Mouse (Mus musculus) ovary, postnatal 10 days (tissue): ENCODE results near the gene Prss48.

ENCODE experiments used
- DNase-seq: peaks from one replicate; pipeline ENCODE4 v3.0.0; 2022; ENCODE audit warnings: low spot score

Gene Prss48

DNA sequence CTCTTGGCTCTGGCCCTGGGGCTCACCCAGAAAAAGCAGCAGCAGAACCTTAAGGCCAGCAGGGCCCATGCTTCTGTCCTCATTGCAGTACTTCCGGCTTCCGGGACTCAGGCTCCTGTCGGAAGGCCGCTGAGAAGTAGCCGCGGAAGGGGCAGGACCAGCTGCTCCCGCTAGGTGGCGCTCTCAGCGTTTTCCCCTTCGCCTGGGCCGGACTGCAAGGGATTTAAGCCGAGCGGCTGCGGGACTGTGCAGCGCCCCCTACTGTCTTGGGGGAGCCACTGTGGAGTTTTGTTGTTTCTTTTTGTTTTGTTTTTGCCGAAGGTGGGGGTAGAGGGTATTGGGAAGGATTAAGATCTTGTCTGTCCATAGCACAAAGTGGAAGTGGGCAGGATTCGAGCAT lies at the start of gene Prss48:
Gene Prss48, minus strand, starts transcription at position 69 of the 400 bp plus-strand sequence.
- DNase-seq: no peak

DNA sequence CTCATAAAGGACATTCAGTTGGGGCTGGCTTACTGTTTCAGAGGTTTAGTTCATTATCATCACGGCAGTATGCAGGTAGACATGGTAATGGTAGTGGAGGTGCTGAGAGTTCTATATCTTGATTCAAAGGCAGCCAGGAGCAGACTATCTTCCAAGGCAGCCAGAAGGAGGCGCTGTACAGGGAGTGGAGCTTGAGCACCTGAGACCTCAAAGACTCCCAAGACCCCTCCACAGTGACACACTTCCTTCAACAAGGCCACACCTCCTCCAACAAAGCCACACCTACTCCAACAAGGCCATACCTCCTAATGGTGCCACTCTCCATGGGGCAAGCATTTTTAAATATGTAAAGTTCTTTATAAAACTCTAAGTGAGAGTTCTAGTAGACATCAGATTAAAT lies 46.8 kb upstream of the Prss48 start:
- no peak for DNase-seq

DNA sequence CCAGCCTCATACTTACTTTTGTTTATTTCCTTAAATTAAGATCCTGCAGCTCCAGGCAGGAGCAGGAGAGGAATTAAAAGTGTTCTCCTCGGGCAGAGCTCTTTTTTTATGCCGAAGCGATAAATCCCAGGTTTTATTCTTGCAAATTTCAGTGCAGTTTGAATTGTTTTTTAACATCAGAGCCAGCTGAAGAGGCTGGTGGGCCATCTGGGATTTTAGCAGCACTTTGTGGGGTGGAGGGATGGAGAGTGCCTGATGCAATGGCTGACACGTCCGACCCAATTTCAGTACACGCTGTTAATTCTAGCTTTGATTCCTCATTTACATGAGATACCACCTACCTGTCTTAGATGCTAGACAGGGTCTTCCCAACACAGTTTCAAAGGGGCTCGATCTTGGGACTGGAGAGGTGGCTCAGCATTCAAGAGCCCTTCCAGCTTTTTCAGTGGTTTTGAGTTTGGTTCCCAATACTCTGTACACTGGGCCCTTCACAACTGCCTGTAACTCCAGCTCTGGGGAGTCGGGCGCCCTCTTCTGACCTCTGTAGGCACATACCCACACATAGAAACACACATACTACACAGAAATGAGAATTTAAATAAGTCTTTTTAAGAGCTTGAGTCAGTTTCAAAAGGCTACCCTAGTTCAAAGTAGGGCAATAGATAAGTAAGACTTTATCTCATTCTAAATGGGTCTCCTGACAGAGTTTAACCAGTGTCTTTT lies 45.6 kb upstream of the Prss48 start:
- DNase-seq: no peak

DNA sequence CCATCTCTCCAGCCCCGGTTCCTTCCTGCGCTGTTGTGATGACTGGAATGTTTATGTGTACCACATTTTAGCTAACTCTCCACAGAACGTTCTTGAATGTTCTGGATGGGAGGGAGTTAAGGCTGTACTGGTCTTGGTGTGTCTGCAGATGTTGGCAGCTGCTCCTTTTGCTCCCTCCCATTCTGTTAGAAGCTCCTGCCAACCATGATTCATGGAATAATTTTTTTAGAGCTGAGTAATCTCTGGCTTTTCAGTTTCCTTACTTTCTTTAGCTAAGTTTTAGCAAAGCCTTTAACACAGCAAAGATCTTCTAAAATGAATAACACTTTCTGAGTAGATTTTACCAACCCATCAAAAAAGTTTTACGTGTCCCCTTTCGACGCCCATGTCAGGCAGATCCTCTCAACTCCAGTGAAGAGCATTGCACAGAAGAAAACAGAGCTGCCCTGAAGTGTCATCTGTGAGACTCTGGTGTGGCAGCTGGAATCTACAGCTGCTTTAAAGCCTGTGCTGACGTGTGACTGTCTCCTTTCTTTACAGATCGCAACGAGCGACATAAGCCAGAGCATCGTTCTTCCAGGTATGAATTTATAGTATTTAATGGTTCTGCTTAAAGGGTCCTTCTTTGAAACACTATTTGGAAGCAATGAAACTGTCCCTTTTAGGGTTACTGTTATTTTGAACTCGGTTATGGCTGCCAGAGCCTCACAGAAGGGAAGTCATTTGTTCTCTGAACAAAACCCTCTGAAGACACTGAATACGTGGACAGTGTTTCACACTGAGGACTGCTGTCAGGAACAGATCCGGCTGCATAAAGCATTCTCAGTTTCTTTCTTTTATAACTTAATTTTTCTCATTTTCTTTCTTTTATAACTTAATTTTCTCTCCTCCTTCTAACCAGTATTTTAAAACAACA lies 38.3 kb upstream of the Prss48 start:
- no peak for DNase-seq

DNA sequence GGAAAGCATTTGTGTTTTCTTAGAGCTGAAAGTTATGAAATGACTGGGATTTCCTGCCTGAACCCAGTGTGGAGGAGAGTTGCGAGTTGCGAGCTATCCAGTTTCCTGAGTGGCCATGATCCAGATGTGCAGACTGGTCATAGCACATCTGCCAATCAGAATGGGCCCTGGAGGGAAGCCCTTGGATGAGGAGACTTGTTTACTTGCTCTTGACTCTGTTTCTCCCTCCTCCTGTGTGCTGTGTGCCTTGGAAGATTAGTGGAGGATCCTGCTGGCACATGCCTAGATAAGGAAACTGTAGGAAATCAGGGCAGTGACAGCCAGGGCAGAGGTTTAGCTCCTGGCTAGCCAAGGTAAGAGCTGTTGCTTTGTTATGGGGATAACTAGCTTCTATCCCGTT lies 36.4 kb upstream of the Prss48 start:
- no peak for DNase-seq

DNA sequence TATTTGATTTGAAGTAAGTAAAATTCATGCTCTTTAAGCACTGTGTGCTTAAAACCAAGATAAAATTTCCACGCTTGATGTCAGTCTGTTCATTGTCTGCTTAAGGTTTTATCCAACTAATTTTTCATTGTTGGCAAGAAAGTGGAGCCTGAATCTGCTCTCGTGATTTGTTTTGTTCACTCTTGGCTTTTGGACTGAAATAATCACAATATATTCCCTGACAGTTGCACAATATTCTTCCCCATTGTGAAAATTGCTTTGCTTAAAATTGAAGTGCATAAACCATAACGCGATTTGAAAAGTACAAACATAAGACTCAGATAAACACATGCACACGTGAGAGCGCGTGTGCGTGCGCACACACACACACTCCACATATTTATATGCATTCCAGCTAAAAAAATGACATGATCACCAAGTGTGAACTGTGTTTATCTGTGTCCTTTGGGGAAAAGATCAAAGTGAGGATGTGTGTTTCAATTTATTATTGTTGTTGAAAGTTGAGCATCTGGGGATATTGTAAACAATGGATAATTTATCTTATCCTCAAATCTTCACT lies 35.7 kb upstream of the Prss48 start:
- no peak for DNase-seq

DNA sequence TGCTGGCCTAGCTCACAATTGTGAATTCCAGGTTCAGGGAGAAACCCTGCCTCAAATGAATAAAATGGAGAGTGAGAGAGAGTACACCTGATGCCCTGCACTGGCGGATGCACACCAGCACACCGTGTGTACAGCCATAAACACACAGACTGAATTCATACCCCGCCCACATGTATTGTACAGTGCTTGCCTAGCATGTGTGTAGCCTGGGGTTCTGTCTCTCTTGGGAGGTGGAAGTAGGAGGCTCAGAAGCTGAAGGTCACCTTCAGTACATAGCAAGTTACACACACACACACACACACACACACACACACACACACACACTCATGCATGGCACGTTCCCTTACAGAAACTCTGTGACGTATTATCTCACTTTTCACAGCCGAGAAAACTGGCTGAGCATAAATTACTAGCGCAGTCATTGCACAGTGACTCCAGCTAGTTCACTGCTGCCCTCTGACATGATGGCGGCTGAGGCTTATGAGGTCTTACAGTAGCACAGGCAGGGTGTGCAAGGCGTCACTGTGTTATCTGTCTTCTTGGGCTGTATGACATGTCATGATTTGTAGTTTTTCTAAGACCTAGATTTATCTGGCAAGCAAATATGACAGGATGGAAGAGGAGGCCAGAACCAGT lies 31.3 kb upstream of the Prss48 start:
- no peak for DNase-seq

DNA sequence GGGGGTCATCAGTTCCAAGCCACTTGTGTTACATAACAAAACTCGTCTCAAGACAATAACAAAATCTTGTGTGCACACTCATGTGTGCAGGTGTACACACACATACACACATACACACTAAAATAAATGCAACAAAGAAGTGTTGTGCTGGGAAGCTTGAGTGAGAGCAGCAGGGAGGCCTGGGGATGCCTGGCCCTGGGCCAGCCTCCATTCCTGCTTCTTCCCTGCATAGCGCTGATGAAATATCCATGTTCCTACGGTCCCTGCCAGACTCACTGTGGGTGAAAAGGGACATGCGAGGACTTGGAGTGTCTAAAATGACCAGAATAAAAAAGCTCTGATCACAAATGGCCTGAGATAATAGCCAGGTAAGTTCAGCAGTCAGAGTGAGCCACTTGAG lies 28.3 kb upstream of the Prss48 start:
- DNase-seq: no peak

DNA sequence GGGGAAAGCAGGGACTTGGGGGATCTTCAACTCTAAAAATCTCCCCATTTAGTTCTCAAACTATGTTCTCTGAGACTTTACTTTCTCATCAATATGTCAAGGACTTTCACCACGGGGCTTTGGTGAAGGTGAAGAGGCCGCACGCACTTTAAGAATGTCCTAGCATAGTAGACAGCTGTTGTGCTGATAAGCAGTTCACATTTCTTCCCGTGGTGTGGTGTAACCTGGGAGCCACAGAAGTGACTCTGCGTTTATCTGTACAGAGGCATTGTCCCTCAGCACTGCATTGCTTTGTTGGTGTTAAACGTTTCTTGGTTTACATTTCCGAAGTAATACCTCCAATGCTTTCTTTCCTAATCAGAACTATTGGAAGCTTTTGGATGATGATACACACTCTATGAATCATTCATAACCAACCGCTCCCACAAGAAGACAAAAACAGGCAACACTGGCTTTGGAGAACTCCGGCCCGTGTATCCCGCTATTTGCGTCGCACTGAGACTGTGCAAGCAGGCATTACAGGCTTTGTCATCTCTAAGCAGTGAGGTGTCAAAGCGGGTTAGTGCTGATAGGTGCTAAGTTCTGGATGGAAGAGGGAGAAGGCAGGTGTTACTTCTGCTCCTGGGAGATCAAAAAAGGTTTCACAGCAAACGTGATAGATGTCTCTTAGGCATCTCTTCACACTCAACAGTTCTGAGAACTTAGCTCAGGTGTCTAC lies 26.5 kb upstream of the Prss48 start:
- no peak for DNase-seq

DNA sequence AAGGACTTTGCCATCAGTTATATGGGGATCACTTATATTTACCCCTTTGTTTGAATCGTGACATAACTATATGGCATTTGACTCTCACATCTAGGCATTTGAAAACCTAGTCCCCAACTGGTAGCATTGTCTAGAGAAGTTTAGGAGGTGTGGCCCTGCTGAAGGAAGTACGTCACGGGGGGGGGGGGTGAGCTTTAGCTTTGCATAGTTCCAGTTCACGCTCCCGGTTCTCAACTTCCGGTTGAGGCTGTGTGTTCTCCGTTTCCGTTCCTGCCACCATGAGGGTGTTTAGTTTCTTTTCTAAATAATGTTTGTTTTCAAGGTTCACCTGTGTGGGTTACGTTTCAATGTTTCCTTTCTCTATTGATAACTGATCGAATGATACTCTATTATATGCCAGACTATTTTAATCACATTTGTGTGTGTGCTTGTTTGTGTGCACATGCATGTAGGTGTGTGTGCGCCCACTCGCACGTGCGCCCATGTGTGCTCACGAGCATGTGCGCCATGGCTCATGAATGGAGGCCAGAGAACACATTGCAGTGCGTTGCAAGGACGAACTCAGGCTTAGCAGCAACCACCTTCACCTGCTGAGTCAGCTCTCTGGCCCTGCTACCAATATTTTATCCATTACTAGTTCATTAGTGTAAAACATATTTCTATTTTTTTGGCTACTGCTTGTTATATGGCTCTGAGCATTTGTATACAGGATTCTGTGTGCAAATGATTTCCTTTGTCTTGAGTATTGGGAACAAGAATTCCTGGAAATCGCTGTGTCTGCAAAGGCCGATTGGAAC lies 23.2 kb upstream of the Prss48 start:
- DNase-seq: no peak

DNA sequence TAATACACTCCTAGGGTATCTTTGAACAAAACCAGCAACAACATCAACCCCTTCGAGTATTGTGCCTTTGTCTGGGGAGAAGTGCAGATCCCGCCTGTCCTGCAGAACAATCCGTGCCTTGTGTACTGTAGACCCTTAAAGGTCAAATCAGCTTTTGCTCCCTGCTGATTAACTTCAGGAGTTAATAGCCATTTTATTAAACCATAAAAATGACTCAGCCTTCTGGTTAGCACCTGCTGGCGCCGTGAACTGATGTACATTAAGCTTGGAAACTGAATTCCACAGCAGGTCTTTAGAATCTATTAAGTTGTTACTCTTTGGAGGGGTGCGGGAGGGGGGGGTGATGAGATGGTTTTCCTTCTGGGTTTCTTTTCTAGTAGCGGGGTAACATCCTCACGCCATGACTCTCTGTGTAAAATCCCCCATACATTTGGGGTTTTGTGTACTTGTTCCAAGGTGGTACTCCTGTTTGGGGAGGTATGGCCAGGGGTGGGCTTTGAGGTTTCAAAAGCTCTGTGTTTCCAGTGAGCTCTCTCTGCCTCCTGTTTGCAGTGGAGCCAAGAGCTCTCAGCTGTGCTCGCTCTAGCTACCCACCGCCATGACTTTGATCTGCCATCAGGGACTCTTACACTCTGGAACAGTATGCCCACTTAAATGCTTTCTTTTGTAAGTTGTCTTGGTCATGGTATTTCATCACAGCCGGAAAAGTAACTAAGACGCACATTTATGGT lies 21.9 kb upstream of the Prss48 start:
- DNase-seq: no peak

DNA sequence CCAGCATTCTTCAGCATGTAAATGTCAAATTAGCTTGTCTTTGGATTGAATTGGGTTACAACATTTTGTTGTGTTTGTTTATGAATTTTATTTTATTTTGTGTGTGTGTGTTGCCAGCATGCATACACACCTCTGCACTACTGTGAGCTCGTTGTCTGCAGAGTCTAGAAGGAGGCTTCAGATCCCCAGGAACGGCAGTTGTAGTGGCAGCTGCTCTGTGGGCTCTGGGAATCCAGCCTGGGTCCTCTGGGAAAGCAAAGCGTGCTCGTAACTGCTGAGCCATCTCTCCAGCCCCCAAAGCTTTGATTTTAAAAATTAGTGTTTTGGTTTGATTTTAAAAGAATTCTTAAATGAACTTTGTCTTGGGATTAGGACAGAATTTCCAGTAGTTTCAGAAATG lies 19.4 kb upstream of the Prss48 start:
- no peak for DNase-seq

DNA sequence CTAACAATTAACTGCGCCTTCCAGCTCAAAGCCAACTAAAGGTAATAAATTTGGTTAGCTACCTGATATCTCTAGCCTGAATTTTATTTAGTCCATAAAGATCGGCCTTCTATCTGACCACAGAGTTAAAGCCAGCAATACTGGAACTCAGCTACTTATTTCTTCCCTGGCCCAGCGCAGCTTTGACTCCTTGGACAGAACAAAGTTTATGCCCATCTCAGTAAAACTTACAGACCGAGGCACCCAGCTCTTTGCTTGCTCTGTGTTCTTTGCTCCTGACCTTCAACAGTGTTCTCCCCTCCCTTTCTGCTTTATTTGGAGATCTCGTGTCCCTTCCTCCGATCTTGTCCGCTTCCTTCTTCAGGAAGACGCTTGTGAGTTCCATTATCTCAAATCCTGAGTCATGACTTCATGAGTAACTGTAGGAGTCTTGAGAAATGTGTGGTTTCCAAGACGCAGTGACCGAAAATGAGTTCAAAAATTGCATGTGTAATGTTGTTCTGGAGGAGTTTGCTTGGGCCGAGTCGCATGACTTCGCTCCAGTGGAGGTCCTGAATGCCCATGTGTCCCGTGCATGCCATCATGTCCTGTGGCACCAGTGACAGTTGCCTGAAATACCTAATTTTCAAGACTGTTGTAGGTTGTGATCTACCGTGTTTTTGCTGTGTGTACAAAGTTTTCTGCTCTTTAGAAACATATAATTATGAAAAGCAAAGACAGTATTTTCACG lies 18.8 kb upstream of the Prss48 start:
- DNase-seq: no peak

DNA sequence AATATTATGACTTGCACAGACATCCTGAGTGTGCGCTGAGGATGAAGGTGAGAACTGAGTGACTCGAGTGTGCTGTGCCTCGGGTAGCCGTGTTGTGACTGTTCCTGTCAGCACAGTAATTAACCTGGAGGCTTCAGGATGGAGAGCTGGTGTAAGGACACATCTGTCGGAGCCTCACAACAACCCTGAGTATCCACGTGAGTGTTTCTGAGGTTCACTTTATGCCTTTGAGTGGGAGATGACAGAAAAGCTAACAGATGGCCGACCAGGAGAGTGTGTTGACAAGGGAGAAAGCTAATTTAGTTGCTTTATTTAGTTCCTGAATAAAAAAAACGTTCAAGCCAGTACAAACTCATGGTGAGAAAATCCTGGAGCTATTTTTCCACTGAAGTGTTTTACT lies 15.2 kb upstream of the Prss48 start:
- DNase-seq: no peak

DNA sequence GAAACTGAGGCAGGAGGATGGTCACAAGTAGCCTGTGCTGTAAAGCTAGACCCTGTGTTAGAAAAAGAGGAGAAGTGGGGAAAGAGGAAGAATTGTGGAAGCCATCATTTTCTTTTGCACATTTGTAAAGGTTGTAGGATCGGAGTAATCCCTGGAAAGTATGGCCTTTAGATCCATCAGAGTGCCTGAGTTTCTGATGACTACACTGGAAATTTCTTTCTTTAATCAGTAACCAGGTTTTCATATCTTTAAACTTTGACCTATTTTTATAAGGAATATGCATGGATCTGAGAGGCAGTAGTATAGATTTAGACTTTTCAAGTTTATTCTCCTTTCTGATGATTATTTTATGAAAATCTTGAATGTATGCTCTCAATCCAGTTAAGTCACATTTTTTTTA lies 14.7 kb upstream of the Prss48 start:
- DNase-seq: no peak

DNA sequence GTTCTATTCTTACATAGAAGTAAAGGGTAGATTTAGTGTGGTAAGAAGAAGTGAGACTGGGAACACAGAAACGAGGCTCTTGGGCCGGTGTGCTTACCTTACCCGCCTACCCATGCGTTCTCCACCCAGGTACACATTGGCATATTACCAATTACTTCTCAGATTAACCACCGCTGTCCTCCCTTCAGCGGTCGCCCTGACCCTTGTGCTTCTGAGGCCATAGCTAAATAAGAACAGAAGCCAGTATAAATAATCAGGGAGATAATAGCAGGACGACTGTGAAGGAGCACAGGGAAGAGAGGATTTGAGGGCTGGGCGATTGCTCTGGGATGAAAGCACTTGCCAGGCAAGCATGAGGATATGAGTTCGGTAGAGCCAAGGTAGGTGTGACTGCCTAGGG lies 11.5 kb upstream of the Prss48 start:
- DNase-seq: no peak

DNA sequence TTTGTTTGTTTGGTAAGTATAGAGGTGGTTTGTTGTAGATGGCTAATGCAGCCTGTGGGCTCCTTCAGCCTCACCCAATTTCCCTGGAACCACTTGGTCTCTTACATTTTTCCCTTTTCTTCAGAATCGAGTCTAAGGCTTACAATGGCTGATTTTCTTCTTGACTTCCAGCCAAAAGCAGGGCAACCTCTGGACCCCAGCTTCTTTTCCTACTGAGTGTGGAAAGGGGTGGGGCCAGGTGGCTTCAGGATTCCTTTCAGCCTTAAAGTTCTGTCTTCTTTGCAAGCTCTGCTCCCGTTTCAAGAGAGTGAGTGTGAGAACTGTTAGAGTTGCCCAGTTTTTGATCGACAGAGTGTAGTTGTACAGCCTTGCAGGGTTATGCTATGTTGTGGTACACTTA lies 9.5 kb upstream of the Prss48 start:
- DNase-seq: no peak

DNA sequence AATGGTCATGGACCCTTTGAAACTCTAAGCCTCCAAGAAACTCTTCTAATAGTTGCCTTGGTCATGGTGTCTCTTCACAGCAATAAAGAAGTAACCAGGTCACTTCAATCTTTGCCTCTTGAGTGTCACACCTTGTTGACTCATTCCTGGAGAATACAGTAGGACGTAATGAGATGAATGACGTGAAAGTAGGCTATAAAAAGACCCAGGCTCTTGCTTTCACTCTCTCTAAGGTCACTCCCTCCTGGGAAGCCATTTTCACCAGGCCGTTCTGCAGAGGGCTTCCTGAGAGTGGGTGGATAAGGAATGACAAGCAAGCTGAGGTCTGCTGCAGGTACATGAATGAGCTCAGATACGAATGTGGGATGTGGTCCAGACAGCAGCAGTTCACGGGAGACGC lies 9.1 kb upstream of the Prss48 start:
- no peak for DNase-seq

DNA sequence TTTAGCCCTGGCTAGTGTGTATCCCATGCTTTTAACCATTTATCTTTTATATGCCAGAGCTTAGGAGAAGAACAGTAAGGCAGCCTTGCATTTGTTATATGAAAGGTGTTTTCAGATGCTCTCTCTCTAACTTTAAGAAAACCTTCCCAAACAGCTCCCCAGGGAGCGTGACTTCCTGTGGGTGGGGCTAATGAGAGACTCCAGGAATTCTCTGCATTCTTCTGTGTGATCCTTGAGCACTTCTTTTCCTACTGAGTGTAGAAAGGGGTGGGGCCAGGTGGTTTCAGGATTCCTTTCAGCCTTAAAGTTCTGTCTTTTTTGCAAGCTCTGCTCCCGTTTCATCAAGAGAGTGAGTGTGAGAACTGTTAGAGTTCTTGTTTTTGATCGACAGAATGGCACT lies 8.3 kb upstream of the Prss48 start:
- no peak for DNase-seq

DNA sequence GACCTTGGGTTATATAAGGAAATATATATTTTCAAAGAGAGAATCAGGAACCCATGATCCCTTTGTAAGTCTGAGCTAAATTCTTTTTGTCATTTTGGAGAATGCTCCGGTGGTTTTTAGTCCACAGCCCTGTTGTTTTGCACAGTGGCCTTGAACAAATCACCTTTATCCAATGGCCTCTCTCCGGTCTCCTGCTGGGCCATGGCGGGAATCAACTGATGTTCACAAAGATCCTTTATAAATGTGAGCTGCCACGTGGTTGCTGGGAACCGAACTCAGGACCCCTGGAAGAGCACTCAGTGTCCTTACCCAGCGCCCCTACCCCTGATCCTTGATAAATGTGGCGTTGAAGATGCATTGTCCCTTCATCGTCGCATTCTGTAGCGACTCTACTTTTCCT lies 2.5 kb upstream of the Prss48 start:
- DNase-seq: no peak
